Mouse (Mus musculus): ENCODE data around the gene Pth2r.

Gene Pth2r

DNA sequence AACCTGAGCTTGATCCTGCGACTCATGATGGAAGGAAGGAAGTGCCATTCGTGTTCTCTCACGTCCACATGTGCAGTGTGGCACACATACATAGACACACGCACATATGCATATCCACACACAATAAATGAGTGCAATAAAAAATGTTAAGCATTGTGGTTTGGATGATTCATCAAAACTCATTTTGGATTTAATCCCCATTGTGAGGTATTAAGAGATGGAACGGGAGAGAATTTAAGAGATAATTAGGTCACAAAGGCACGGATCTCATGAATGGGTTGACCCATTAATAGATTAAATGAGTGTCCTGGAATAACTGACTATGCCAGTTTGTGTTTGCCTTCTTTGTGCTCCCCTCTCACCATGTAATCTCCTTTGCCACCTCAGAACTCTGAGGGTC lies at the start of gene Pth2r:
TSS of gene Pth2r (plus strand) at position 301 of the 400 bp plus-strand sequence.
- no peak for DNase-seq

DNA sequence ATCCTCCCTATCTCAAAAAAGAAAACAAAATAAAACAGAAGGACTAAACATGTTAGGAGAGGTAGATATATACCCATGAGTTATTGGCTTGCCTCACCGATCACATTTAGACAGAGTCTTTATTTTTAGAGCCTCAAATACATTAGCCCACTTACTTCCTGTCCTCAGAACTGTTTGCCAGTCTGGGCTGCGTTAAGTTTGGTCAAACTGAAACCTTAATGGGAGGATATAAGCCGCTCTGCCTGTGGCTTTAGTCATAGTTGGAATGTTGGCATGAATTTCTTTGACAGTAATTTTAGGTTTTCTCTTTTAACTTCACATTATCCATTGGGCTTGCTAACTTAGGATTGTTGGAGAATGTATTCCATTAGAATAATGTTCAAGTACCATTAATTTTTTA lies 44.1 kb upstream of the Pth2r start:
- no peak for DNase-seq

DNA sequence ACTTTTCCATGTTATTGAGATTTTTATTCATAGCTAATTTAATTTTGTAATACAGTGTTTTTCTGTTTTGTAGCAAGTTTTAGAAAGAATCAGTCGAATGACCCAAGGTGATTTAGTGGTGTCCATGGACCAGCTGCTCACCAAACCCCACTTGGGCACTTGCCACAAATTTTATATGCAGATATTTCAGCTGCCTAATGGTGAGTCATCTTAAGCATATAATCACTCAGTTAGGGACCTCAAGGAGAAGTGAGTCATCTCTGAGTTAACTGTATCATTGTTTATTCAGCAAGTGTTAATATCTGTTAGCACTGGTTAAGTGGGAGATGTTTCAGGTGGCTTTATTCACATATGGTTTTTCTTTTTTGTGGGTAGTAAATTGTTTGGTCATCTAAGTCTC lies 36.2 kb upstream of the Pth2r start:
- DNase-seq: no peak

DNA sequence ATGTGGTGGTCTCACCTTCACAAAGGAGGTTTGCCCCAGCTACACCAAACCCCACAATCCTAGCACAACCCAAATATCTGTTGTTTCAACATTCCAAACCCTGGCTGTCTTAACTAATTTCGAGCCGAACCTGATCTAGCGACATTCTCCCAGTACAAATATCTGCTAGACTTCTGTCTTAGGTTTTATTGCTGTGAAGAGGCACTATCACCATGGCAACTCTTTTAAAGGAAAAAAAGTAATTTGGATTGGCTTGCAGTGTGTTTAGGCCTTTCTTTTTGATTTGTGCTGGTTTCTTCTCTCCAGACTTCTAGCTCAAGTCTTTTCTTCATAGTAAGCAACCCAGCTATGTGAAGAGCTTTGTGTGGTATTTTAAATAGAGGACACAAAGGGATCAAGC lies 1.4 kb upstream of the Pth2r start:
- DNase-seq: no peak

DNA sequence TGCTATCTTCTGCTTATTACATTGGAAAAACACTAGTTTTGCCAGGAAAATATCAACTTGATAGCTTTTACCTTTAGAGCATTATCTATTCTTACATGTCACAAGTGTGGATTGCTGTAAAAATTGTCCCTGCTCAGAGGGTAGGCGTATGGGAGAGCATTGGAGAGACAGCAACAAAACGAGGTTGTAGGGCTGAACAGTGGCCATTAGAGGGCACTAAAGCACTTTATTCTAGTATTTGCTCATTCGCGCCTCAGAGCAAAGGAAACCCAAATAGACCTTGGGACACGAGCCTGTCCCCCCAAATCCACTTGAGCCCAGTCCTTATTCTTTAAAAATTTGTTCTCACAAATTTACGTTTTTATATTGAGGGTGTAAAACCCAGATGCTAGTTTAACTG lies 910 bp downstream of the Pth2r start:
- peak; percentile 68 for DNase-seq

DNA sequence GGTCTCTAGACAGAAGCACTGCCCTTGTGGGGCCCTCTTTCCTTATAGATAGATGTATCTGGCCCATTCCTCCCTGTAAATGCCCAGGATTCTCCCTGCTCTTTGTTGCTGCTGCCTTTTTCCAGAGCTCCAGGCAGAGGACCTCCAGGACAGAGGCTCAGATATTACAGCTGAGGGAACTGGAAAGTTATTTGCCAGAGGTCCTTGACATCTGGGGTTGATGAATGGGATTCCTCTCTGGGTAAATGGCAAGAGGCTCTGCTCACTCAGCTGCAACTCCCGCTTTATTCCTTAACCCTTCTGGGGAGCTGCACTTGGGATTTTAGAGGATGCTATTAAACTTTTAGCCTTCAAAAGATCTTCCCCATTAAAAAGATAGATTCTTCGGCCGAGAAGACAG lies 26.6 kb downstream of the Pth2r start:
- no peak for DNase-seq

DNA sequence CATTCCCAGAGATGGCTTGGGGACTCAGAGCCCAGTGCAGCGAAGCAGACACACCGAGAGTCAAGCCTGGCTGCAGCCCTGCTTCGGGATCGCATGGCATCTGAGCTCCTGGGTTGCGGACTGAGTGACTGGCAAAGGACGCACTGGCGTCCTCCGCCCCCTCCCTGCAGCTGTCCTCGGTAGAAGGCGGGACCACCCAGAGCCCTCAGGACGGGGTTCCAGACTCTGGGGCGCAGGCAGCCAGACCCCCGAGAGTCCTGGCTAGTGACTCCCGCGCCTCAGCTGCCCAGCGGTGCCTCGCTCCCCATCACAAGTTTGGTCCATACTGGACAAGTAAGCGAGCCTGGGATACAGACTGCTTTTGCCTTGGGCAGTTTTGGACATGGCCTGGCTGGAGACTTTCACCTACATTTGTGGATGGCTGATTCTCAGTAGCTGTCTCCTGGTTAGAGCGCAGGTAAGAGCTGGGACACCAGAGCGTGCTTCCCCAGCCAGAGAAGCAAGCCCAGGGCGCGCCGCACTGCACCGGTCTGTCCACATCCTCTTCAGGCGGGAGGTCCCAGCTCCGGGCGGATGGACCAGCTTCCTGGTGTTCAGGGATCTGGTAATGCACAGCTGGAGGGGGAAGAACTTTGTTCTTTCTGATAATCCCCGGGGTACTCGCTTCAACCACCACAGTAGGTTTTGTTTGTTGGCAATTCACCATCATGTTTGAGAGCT lies 29.5 kb downstream of the Pth2r start:
- DNase-seq: no peak

DNA sequence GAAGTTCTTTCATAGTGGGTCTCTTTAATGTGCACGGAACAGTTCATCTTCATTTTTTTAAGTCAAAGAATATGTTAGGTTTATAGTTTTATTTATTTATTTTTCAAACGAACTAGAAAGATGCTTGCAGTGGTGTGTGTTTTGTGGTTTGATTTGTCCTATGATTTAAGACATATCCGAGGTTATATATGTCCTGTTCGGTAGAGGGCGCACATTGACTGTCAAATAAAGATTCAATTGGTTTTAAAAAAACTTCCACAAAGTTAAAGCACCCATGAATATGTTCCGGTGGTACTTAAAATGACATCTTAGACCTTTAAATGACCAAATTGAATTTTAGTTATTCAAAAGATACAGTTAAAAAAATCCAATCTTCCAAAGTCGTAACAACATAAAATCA lies 30.3 kb downstream of the Pth2r start:
- DNase-seq: peak; percentile 39

DNA sequence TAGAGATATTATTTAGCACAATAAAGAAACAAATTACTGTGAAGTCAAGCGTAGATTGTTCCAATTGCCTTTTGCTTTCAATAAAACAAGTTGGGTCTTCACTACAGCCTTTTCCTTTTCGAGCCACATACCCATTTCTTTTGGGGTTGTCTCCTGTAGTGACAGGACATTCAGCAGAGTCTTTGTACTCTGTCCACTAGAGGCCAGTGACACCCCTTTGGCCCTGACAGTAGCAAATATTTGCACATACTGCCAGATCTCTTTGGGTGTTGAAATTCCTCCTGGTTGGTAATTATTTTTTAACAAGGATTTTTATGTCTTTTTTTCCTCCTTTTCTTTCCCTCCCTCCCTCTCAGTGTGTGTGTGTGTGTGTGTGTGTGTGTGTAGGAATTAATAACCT lies 31.0 kb downstream of the Pth2r start:
- DNase-seq: no peak

DNA sequence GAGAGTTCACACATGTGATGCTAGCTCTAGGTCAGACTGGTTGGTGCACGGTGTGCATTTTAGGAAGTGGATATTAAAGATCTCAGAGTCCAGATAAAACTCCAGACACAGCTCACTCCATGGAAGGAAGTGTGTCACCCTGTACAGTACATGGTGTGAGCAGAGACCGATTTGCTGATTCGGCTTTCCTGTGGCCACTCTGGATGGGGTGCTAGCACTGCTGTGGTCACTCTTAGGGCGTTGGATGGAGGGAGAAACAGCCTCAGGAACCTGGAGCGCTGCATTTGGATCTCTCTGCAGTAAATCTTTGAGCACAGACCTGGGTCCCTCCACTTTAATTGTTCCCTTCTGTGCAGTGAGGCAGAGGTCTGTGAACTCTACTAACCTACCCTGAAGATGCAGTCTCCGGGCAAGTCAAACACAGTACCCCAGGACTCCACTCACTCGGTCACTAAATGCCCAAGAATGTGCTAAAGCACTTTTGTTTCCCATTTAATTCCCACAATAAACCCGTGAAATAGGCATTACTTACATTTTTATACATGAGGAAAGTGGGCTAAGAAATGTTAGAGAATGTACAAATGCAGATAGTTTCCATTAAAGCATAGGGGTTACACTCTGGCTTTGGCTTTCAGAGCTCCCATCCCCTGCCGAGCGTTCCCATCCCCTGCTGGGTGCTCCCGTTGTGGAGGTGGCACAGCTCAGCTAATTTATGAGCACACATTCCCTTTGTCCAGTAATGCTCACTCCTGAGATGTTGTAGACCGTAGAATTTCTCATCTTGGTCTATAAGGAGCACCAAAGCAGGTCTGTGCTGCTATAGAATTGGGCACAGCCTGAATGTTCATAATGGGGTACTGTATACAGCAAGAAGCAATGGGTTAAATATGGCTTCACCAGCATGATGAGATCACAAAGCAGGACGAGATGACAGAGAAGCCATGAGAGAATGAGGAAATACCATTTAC lies 32.5 kb downstream of the Pth2r start:
- DNase-seq: no peak

DNA sequence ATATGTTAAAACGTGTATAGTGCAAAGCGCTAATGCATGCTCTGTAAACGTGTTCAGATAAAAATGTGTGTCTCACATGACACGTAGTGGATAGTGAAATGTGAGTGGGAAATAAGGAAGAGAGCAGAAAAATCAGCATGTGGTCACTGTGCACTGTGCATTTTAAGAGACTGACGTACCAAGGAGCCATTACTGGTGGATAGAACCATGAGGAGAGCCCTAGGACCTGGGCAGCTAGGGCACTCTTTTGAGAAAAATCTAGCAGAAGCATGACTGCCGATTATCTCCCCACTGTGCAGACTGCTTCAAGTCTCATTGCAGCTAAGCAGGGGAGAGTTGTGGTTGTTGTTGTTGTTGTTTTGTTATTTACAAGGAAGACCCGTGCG lies 33.2 kb downstream of the Pth2r start:
- no peak for DNase-seq

DNA sequence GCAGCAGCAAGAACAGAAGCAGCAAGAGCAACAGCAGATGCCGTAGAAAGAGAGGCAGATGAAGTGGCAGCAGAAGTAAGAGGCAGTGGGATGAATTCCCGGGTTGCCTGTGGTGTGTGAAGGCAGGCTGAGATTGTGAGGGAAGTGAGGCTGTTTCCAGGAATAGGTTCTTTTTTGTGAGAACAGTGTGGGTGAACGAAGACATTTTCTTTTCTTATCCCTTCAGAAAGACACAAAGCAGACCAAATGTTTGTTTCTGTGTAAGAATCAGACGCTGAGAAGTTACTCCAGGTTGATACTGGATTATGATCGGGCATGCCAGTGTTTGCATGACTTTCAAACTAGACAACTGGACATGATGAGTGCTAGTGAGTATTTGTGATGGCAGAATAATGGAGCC lies 52.2 kb downstream of the Pth2r start:
- DNase-seq: no peak

DNA sequence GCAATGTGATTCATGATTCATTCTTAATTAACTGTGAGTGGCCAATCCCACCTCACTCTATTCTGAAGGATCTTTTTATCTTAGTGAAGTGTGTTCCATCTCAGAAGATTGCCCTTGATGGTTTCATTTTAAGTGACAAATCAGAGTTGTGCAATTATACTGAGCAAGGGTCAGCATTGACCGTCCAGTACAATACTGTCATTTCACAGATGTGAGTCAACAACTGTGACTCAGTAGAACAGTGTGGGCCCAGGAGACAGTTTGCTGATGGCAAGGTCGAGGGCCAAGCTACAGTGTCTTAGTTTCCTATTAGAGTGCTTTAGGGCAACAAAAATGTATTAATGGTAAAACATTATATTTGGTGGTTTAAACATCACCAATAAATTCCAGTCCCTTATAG lies 55.9 kb downstream of the Pth2r start:
- DNase-seq: no peak

DNA sequence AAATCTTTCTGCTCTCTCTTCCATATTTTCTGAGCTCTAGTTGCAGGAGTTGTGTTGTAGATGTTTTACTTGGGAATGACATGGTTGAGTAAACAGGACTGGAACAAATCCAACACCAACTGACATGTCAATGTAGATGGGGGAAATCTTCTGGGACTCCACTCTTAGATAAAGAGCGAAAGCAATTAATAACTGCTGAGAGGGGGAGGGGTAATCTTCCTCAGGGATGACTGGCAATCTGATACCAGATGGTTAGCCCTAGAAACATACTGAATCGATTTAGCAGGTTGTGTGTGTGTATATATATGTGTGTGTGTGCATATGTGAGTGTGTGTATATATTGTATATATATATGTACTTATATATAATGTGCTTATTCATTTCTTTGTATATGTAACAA lies 58.4 kb downstream of the Pth2r start:
- no peak for DNase-seq

DNA sequence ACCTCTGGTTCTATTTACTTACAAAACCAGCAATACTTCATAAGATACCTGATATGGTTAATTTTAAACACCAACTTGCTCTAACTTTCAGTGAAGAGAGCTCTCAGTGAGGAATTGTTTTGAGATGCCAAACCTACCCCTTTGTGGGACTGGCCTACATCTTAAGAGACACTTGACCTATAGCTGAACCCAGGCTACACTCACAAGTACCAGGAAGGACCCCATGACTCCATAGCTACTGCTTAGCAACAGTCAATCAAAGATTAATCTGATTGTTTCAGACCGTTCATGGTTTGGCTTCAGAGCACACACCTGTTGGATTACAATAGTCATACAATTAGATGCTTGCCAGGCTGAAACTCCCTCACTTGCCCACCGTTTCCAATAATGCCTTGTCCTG lies 71.1 kb downstream of the Pth2r start:
- peak; percentile 16 for DNase-seq

DNA sequence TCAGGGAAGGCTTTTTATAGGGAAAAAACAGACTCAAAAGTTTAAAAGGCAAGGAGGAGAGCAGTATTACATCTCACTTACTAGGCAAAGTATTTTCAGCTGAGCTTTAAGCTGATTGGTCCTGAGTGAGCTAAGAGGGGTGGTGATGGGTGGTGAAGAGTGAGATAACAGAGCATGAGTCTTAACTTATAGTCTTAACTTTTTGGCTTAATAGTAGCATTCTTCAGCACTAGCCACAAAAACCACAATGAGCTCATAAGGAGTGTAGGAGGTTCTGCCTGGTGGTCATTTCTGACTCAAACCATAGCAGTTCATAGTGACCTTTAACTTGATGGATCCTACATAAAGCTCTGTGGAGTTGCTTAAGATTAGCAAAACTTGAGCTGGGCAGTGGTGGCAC lies 72.3 kb downstream of the Pth2r start:
- DNase-seq: no peak

DNA sequence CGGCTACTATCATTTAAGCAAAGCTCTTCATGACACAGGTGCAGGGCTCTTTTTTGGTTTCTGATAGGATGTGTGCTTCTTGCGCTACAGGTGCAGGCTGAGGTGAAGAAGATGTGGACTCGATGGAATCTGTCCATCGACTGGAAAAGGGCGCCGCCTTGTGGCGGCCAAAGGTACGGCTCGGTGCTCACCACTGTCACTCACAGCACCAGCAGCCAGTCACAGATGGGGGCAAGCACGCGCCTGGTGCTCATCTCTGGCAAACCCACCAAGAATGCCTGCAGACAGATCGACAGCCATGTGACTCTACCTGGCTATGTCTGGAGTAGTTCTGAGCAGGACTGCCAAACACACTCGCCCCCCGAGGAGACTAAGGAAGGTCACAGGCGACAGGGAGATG lies 106.5 kb downstream of the Pth2r start:
- peak; percentile 32 for DNase-seq

DNA sequence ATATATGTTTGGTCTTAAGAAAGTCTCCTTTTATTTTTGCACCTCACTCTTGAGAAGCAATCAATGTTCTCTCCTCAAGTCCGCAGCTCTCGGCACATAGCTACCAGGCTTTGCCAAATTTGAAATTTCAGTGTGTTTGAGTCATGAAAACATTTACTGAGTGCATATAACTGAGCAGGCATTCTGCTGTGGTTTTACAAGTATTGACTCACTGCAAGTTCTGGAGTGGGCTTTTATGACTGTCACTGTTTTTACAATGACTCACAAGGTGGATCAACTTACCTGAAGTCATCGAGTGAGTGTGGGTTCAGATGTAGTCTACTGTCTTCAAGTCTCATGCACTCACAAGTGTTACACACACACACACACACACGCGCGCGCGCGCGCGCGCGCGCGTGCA lies 107.8 kb downstream of the Pth2r start:
- DNase-seq: peak; percentile 2

DNA sequence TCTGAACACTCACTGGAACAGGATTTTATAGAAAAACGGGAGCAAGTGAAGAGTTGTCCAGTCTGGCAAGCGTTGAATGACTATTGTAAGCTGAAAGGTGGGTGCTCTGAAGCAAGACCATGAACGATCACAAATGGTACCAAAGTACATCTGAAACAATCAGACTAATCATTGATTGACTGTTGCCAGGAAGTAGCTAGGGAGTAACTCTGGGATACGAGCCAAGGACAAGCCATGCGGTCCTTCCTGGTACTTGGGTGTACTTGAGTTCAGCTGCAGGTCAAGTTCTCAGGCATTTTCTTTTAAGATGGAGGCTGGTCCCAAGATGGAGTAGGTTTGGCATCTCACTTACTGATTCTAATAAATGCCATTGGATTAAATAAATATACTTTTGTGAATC lies 125.6 kb downstream of the Pth2r start:
- peak; percentile 3 for DNase-seq

DNA sequence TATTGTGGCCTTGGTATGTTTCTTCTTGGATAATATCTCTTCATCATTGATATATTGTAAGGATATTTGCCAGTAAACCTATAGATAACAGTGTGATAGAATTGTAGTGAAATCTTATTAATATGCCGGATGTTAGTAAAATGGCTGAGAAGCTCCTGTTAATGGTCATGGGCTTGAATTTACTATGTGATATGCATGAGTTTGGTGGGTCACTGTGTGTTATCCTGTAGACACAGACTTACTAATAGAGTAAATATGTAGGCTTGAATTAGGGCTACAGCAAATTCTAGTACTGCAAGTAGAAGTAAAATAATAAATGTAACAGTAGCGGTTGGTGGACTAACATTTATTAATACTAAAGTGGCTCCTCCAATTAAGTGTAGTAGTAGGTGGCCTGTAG lies 139.1 kb downstream of the Pth2r start:
- DNase-seq: no peak

DNA sequence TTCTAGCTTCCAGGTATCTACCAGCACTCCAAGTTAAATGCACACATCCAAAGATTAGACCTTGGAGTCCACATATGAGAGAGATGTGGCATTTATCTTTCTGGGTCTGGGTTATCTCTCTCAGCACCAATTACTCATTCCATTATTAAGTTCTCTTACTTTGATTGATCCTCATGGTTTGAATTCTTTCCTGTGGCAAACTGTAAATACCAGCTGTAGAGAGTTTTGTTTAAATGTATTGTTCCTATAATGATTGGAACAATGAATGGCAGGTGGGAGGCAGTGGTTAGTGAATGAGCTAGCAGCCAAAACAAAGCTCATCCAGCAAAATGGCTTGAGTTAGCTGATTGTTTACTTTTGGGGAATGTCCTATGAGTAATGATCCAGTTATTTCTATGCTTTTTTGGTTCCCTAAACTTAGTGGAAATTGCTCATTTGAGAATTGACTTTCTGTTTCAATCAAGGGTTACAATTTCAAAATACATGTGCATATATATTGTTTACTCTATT lies 140.7 kb downstream of the Pth2r start:
- DNase-seq: no peak
